Mouse (Mus musculus): Measurements from ENCODE around the gene Ltbp1.

The Ltbp1 gene

GRCm38 (mm10) chr17:75069232-75069631, 63.9 kb downstream of the Ltbp1 start:
- no peak for DNase-seq

GRCm38 (mm10) chr17:75071174-75071573, 65.8 kb downstream of the Ltbp1 start:
- no peak for DNase-seq

- DNase-seq = no peak
Observed at GRCm38 (mm10) chr17:75071749-75072148, 66.4 kb downstream of the Ltbp1 start.

- DNase-seq = peak; percentile 21
Observed at GRCm38 (mm10) chr17:75073887-75074286, 68.5 kb downstream of the Ltbp1 start.

GRCm38 (mm10) chr17:75074978-75075699, 69.8 kb downstream of the Ltbp1 start:
- peak; percentile 23 for DNase-seq

- no peak for DNase-seq
Observed at GRCm38 (mm10) chr17:75081401-75081800, 76.0 kb downstream of the Ltbp1 start.

GRCm38 (mm10) chr17:75082449-75082848, 77.1 kb downstream of the Ltbp1 start:
- DNase-seq = no peak

GRCm38 (mm10) chr17:75087296-75087941, 82.1 kb downstream of the Ltbp1 start:
- no peak for DNase-seq

- no peak for DNase-seq
Observed at GRCm38 (mm10) chr17:75088232-75088631, 82.9 kb downstream of the Ltbp1 start.

- no peak for DNase-seq
Observed at GRCm38 (mm10) chr17:75088727-75089126, 83.4 kb downstream of the Ltbp1 start.

- no peak for DNase-seq
Observed at GRCm38 (mm10) chr17:75090556-75090955, 85.2 kb downstream of the Ltbp1 start.

- DNase-seq = no peak
Observed at GRCm38 (mm10) chr17:75093563-75093962, 88.2 kb downstream of the Ltbp1 start.

- DNase-seq = no peak
Observed at GRCm38 (mm10) chr17:75094591-75094990, 89.2 kb downstream of the Ltbp1 start.

GRCm38 (mm10) chr17:75096727-75097126, 91.4 kb downstream of the Ltbp1 start:
- no peak for DNase-seq

- DNase-seq = no peak
Observed at GRCm38 (mm10) chr17:75097367-75097766, 92.0 kb downstream of the Ltbp1 start.

GRCm38 (mm10) chr17:75101215-75101614, 95.8 kb downstream of the Ltbp1 start:
- DNase-seq = peak; percentile 24

- no peak for DNase-seq
Observed at GRCm38 (mm10) chr17:75101994-75102393, 96.6 kb downstream of the Ltbp1 start.

GRCm38 (mm10) chr17:75107412-75107811, 102.0 kb downstream of the Ltbp1 start:
- DNase-seq = no peak

- no peak for DNase-seq
Observed at GRCm38 (mm10) chr17:75107879-75108278, 102.5 kb downstream of the Ltbp1 start.

- DNase-seq = no peak
Observed at GRCm38 (mm10) chr17:75109081-75109716, 103.8 kb downstream of the Ltbp1 start.

- DNase-seq = no peak
Observed at GRCm38 (mm10) chr17:75110252-75111205, 105.2 kb downstream of the Ltbp1 start.

- DNase-seq = no peak
Observed at GRCm38 (mm10) chr17:75115594-75115993, 110.2 kb downstream of the Ltbp1 start.

GRCm38 (mm10) chr17:75118896-75119295, 113.5 kb downstream of the Ltbp1 start:
- DNase-seq = no peak

Data from kidney, adult 18-20 months (tissue).